Mouse (Mus musculus) hindbrain, embryonic 15.5 days (tissue): Measurements from ENCODE around the gene Slc12a7. TPM values are rescaled to one million over a fixed set of nuclear protein-coding genes. Genes with fewer than 3 reads are reported as not detected.

Experiments used
- ATAC-seq: fragments of 200-750 bp; cut with Nextera tagmentation; 2 replicates; pipeline ENCODE4 v1.8.0; 2017; ENCODE audit warnings: low read depth, moderate number of reproducible peaks, moderate TSS enrichment; ENCODE audit not compliant: low FRiP score
- H3K27ac ChIP-seq: fragments of 300-500 bp; sonication (generic); replicated peaks from 2 replicates; pipeline ENCODE4 v1.5.1; 2015; ENCODE audit warnings: mild to moderate bottlenecking, inconsistent platforms
- H3K27me3 ChIP-seq: fragments of 300-500 bp; sonication (generic); 2 replicates; pipeline ENCODE4 v1.6.1; 2015; ENCODE audit warnings: control low read depth, inconsistent platforms
- H3K36me3 ChIP-seq: fragments of 300-500 bp; sonication (generic); 2 replicates; pipeline ENCODE4 v1.6.1; 2015; ENCODE audit warnings: control low read depth, inconsistent platforms
- H3K4me1 ChIP-seq: fragments of 300-500 bp; sonication (generic); replicated peaks from 2 replicates; pipeline ENCODE4 v1.6.1; 2015; ENCODE audit warnings: control low read depth, inconsistent platforms
- H3K4me2 ChIP-seq: fragments of 300-500 bp; sonication (generic); 2 replicates; pipeline ENCODE4 v1.6.1; 2015; ENCODE audit warnings: moderate library complexity, mild to moderate bottlenecking, inconsistent platforms
- H3K4me3 ChIP-seq: fragments of 300-500 bp; sonication (generic); 2 replicates; pipeline ENCODE4 v1.5.1; 2015; ENCODE audit warnings: mild to moderate bottlenecking, inconsistent platforms
- H3K9ac ChIP-seq: fragments of 300-500 bp; sonication (generic); 2 replicates; pipeline ENCODE4 v1.6.1; 2015; ENCODE audit warnings: inconsistent platforms
- H3K9me3 ChIP-seq: fragments of 300-500 bp; sonication (generic); 2 replicates; pipeline ENCODE4 v1.6.1; 2016; ENCODE audit warnings: control low read depth, inconsistent platforms
- WGBS: fragments of 180-500 bp; shearing (Covaris S2); methylation state at CpG from one replicate; pipeline ENCODE4 v1.1.7; 2015; 5-methylcytosine and 5-hydroxymethylcytosine counted together
- polyA plus RNA-seq: library from polyadenylated mRNA; unstranded; fragments of >200 nt; fragmentation: Nextera tagmentation; extraction: Ambion mirVana; gene quantifications from 2 replicates; pipeline ENCODE4 v1.2.1, GENCODE M21; 2015

Slc12a7 gene
- polyA plus RNA-seq, 1 experiment from 2014 or later = 10.1 TPM

DNA sequence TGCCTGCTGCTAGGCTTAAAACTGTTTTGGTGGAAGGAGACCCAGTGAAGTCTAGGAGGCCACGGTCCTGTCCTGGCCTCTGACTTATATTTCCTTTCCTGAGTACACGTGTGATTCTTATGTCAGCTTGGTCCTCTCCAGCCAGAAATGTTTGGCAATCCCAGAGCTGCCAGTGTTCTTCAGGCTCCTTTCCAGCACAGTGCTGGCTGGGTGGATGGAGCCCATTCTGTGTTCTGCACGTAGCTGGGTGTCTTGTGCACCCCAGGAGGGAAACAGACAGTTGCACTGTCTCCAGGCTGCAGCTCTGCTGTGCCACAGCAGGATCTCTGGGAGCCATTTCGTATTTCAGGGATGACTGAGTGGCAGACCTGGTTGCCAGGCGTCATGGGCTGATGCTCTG, 66.2 kb downstream of the Slc12a7 start:
- no peaks in the 10 kb centered on the region; the same call in 1 of the 2 replicates for H3K36me3 ChIP-seq
- no peaks in the 10 kb centered on the region for H3K4me1 ChIP-seq
- H3K27ac ChIP-seq = no peak overlapping the region
- H3K9me3 ChIP-seq = no peaks in the 10 kb centered on the region
- no peak overlapping the region for H3K9ac ChIP-seq
- no peak overlapping the region for H3K4me3 ChIP-seq
- no peaks in the 10 kb centered on the region for H3K27me3 ChIP-seq
- no peak for ATAC-seq
- no peak overlapping the region for H3K4me2 ChIP-seq
- 79% methylated on average over 5 of the region's 5 CpGs for WGBS

DNA sequence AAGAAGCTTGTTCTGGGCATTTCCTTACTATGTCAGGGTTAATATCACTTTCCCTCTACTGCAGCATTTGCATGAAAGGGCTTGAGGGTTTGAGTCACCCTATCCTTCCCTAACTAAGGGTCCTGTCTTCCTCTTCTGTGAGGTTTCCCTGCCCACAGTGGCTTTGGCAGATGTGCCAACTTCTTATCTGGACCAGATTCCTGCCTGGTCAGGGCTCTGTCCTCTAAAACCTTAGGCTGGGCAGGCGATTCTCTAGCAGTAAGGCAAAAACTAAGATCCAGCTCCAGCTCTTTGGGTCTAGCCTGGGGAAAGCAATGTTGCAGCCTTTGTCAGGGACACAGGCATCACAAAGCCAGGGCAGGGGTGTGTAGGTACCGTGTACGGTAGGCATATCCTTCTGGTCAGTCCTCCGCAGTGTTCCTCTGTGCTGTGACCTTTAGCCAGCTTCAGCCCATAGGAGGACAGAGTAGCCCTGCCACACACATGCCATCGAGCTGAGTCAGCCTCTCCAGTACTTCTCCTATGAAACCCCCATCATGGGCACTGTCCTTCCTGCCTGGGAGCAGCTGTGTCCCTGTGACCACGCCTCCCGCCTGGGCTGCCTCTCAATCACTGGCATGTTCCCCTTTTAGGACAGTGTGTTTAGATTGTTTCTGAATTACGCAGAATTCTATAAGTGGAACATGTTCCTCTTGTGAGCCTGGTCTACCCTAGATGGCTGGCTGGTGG, 70.7 kb downstream of the Slc12a7 start:
- no peaks in the 10 kb centered on the region for H3K27me3 ChIP-seq
- H3K36me3 ChIP-seq = no peaks in the 10 kb centered on the region
- H3K27ac ChIP-seq = no peak overlapping the region
- no peak for ATAC-seq
- no peaks in the 10 kb centered on the region for H3K4me1 ChIP-seq
- H3K9me3 ChIP-seq = no peaks in the 10 kb centered on the region
- 90% methylated on average over 8 of the region's 8 CpGs for WGBS
- H3K4me2 ChIP-seq = no peak overlapping the region
- no peak overlapping the region for H3K4me3 ChIP-seq
- H3K9ac ChIP-seq = no peak overlapping the region

DNA sequence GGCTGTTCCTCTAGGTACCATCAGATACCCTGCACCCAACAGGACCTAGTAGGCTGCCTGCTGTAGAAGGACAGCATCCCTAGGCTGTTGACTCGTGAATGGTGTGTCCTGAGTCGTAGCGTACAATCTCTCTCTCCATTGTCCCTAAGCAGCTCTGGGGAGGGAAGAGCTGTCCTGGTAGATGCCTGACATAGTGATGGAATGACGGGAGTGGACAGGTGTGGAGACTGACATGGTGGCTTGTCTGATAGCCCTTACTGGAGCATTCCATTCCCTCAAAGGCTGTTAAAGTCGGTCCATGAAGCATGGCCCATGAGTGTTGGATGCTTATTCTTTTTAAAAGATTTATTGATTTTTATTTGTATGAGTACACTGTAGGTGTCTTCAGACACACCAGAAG, 72.0 kb downstream of the Slc12a7 start:
- no peaks in the 10 kb centered on the region for H3K4me1 ChIP-seq
- no peak overlapping the region for H3K4me2 ChIP-seq
- no peak overlapping the region for H3K4me3 ChIP-seq
- no peaks in the 10 kb centered on the region for H3K9me3 ChIP-seq
- no peak overlapping the region for H3K9ac ChIP-seq
- 95% methylated on average over 5 of the region's 5 CpGs for WGBS
- ATAC-seq = no peak
- no peaks in the 10 kb centered on the region for H3K36me3 ChIP-seq
- no peaks in the 10 kb centered on the region for H3K27me3 ChIP-seq
- no peak overlapping the region for H3K27ac ChIP-seq

DNA sequence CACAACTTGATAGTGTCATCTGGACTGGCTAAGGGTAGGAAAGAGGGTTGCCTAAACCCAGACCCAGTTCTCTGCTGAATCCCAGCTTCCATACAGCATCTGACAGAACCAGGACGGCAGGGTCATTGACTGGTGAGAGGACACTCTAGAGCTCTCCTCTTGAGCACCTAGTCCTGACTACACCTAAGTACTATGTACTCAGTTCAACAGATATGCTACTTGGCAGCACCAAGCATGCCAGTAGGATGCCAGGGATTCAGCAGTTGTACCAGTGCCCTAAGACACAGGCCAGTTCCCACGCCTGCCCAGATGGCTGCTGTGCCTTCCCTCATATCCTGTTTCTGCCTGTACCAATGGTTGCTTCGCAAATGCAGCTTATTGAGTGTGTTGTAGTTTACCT, 80.0 kb downstream of the Slc12a7 start:
- H3K4me1 ChIP-seq = no peaks in the 10 kb centered on the region
- H3K27me3 ChIP-seq = no peaks in the 10 kb centered on the region
- no peak overlapping the region for H3K4me2 ChIP-seq
- H3K27ac ChIP-seq = no peak overlapping the region
- no peak overlapping the region for H3K4me3 ChIP-seq
- 90% methylated on average over 3 of the region's 3 CpGs for WGBS
- no peak for ATAC-seq
- H3K9ac ChIP-seq = no peak overlapping the region
- no peaks in the 10 kb centered on the region for H3K36me3 ChIP-seq
- no peaks in the 10 kb centered on the region for H3K9me3 ChIP-seq

DNA sequence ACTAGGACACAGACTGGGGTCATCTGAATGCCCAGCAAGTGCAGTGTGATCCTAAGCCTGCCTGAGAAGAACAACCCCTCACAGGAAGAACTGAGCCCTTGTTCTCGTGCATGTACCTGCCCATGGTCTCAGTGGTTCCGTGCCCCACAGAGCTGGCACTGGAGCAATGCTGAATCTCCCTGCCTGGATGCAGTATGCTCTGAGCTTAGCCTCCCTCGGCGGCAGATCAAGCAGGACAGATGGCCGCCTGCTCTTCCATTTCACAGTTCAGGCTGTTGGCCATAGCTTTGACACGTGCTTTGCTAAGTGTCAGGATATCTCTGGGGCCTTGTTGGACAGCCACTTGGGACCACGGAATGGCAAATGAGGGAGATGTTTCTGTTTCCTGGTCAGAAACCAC, 81.3 kb downstream of the Slc12a7 start:
- Histone ChIP-seq H3K4me3 (no peak overlapping the region), H3K4me1 (no peaks in the 10 kb centered on the region), H3K9ac (no peak overlapping the region), H3K9me3 (no peaks in the 10 kb centered on the region), H3K27ac (no peak overlapping the region), H3K27me3 (no peaks in the 10 kb centered on the region), H3K4me2 (no peak overlapping the region), H3K36me3 (no peaks in the 10 kb centered on the region)
- 89% methylated on average over 7 of the region's 7 CpGs for WGBS
- ATAC-seq = no peak

DNA sequence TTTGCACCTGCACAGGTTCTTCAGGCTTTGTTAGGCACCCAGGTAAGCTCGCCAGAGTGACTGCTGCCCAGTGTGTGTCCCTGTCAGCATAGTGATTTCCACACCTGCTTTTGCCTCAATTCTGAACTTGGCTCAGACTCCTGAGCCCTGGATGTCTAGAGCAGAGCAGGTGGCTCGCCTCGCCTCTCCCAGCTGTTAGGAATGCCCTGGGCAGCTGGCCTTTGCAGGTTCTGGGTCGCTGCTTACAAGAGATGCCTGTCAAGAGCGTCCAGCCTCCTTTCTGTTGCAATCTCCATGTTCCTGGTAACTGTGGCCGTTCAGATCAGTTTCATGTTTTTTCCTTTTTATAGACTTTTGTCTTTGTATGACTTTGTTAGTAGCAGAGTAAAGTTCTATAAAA, 83.4 kb downstream of the Slc12a7 start:
- Histone ChIP-seq H3K27me3 (no peaks in the 10 kb centered on the region), H3K4me1 (no peaks in the 10 kb centered on the region), H3K4me2 (no peak overlapping the region), H3K4me3 (no peak overlapping the region), H3K36me3 (no peaks in the 10 kb centered on the region), H3K9me3 (no peaks in the 10 kb centered on the region), H3K27ac (no peak overlapping the region), H3K9ac (no peak overlapping the region)
- ATAC-seq = no peak
- WGBS = 69% methylated on average over 6 of the region's 6 CpGs

DNA sequence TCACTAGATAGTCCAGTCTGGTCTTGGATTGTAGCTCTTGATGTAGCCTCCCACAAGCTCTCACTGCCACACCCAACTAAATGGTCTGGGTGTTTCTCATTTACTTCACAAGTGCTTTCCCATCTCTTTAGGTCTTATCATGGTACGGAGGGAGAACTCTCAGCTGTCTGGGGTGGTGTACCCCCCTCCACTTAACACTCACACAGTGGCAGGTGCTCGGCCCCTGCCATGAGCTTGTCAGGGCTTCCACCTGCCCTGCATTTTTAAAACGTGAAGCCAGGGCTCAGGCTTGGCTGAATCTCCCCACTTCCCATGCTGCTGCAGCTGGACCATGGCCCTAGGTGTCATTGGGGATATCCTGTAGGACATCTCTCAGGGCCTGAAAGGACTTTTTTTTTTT, 86.0 kb downstream of the Slc12a7 start:
- Histone ChIP-seq H3K27me3 (no peaks in the 10 kb centered on the region), H3K4me1 (no peaks in the 10 kb centered on the region), H3K4me3 (no peak overlapping the region), H3K36me3 (no peaks in the 10 kb centered on the region), H3K4me2 (no peak overlapping the region), H3K27ac (no peak overlapping the region), H3K9ac (no peak overlapping the region), H3K9me3 (no peaks in the 10 kb centered on the region)
- 90% methylated on average over 3 of the region's 3 CpGs for WGBS
- no peak for ATAC-seq

DNA sequence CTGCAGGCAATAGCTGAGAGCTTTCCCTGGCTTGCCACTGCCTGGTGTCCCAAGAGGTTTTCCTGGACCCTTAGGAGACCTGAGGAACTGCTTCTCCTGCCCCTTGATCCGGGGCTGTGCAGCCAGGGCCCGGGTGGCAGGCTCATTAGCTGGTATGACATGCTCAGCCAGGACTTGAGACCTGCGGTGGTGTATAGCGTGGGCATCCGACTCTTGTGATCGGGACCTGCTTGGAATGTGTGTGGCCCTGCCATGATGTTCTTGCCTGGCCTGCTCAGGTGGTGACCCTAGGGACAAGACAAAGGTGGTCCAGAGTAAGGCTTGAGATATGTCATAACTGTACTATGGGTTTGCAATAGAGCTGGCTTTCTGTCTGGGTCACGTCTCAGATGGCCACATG, 88.4 kb downstream of the Slc12a7 start:
- no peak overlapping the region for H3K4me3 ChIP-seq
- H3K36me3 ChIP-seq = 0 out of 2 replicates have a peak, but pooled peaks cover 6% of the 10 kb centered on the region
- H3K4me1 ChIP-seq = no peaks in the 10 kb centered on the region
- H3K4me2 ChIP-seq = no peak overlapping the region
- no peak overlapping the region for H3K27ac ChIP-seq
- no peaks in the 10 kb centered on the region for H3K9me3 ChIP-seq
- no peaks in the 10 kb centered on the region for H3K27me3 ChIP-seq
- H3K9ac ChIP-seq = no peak overlapping the region
- 92% methylated on average over 7 of the region's 7 CpGs for WGBS
- no peak for ATAC-seq

DNA sequence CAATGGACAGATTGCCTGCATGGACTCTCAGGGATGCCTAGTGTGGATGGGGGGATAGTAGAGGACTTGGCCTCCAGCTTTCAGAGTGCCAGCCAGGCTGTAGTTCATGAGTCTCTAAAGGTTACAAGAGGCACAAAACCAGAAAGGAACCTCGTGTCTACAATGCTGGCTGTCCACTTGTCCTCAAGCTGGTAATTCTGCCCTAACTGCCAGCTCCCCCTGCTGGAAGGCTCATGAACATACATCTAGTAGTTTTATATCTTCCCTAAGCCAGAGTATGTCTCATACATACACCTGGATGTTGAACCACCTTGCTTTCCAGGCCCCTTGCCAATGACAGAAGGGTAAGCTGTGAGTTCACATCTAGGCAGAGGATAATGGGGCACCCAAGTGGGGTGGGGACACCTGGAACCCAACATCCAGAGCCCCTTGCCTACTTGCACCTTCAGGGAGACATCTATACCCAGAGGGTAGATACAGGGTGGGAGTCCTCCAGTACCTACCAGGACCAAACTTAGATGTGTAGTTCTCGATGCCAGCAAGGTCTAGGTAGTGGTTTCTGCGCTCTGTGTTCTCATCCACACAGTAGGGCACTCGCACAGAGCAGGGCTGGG, 89.4 kb downstream of the Slc12a7 start:
- Histone ChIP-seq H3K27ac (no peak overlapping the region), H3K4me1 (no peaks in the 10 kb centered on the region), H3K4me2 (no peak overlapping the region), H3K27me3 (no peaks in the 10 kb centered on the region), H3K4me3 (no peak overlapping the region), H3K36me3 (0 out of 2 replicates have a peak, but pooled peaks cover 6% of the 10 kb centered on the region), H3K9ac (no peak overlapping the region), H3K9me3 (no peaks in the 10 kb centered on the region)
- WGBS = 71% methylated on average over 4 of the region's 4 CpGs
- no peak for ATAC-seq

DNA sequence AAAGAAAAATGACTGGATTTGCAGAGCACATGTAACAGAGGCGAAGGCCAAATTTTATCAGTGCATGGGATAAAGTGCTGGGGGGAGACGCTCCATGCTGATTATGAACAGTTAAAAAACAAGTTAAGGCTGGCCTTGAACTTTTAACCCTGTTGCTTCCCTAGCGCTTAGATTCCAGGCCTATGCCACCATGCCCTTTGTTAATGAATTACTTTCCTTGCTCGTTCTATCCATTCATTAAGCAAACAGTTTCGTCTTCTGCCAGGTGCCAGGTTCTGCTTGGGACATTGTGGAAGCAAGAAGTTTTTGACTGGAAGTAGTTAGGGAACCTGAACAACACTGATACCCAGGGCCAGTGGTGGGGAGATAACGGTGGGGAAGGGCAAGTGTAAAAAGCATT, 90.8 kb downstream of the Slc12a7 start:
- Histone ChIP-seq H3K36me3 (0 out of 2 replicates have a peak, but pooled peaks cover 6% of the 10 kb centered on the region), H3K27me3 (no peaks in the 10 kb centered on the region), H3K4me1 (0 out of 2 replicates have a peak, but pooled peaks cover 3% of the 10 kb centered on the region), H3K9me3 (no peaks in the 10 kb centered on the region), H3K9ac (no peak overlapping the region), H3K4me3 (no peak overlapping the region), H3K27ac (no peak overlapping the region), H3K4me2 (no peak overlapping the region)
- WGBS = 81% methylated on average over 6 of the region's 6 CpGs
- no peak for ATAC-seq

DNA sequence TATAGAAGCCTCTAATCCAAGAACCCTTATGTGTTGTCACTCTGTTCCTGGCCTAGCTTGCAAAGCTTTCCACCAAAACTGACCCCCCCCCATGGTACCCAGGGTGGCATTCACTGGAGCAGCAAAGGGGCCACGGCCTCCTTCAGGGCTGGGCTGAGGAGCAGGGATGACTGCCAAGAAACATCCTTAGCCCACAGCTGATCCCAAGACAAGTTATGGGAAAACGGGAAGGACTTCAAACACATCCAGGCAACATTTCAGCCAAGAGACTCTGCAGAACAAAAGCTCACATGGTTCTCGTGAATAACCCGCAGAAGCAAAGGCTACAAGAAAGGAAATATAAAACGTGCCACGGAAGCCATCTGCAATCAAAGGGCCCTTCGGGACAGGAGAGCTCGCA, 94.3 kb downstream of the Slc12a7 start:
- H3K36me3 ChIP-seq = 0 out of 2 replicates have a peak, but pooled peaks cover 6% of the 10 kb centered on the region
- H3K9ac ChIP-seq = no peak overlapping the region
- no peaks in the 10 kb centered on the region for H3K27me3 ChIP-seq
- H3K4me2 ChIP-seq = no peak overlapping the region
- WGBS = 57% methylated on average over 8 of the region's 8 CpGs
- H3K4me3 ChIP-seq = no peak overlapping the region
- no peak for ATAC-seq
- no peaks in the 10 kb centered on the region for H3K9me3 ChIP-seq
- no peak overlapping the region for H3K27ac ChIP-seq
- H3K4me1 ChIP-seq = 0 out of 2 replicates have a peak, but pooled peaks cover 3% of the 10 kb centered on the region

DNA sequence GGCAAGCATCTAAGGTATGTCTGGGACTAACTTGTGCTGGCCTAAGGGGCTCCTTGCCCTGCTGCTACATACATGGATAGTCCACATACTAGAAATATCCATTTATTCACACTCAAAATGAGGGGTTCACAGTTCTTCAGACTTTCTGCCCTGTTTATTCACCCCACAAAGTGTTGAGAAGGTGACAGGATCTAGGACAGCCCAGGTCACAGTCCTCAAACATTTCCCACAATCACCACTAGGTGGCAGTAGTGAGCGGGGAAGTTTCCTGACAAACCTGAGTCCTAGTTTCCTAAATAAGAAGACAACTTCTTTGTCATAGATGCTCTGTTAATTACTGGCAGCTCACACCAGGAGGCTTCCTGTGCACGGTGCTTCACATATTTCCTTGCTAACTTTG, 98.6 kb downstream of the Slc12a7 start:
- peaks cover 10% of the 10 kb centered on the region; the same call in 1 of the 2 replicates for H3K4me1 ChIP-seq
- no peaks in the 10 kb centered on the region for H3K27me3 ChIP-seq
- 0 out of 2 replicates have a peak, but pooled peaks have one; percentile 19 for ATAC-seq

More for the DNA sequence above, 98.6 kb downstream of the Slc12a7 start:
- Histone ChIP-seq H3K27ac (no peak overlapping the region), H3K9ac (no peak overlapping the region), H3K36me3 (no peaks in the 10 kb centered on the region), H3K4me3 (no peak overlapping the region), H3K4me2 (no peak overlapping the region), H3K9me3 (no peaks in the 10 kb centered on the region)
- WGBS = 0% methylated on average over 2 of the region's 2 CpGs
